Mouse (Mus musculus) C2C12 (cell line): ENCODE measurements around the gene Dynll2.

Source experiments
- CTCF ChIP-seq: IDR thresholded peaks from one replicate; pipeline ENCODE4 v1.5.1; 2011; ENCODE audit not compliant: control insufficient read depth, insufficient read depth, insufficient read length
- MAX ChIP-seq: IDR thresholded peaks from one replicate; pipeline ENCODE4 v1.6.1; 2011; ENCODE audit warnings: mild to moderate bottlenecking, control low read depth
- MYOD1 ChIP-seq: IDR thresholded peaks from one replicate; pipeline ENCODE4 v1.6.1; 2011; ENCODE audit warnings: low read depth; ENCODE audit not compliant: control insufficient read depth, insufficient read length
- USF1 ChIP-seq: IDR thresholded peaks from one replicate; pipeline ENCODE4 v1.6.1; 2011; ENCODE audit warnings: low read depth, mild to moderate bottlenecking, control low read depth, moderate library complexity

DNA sequence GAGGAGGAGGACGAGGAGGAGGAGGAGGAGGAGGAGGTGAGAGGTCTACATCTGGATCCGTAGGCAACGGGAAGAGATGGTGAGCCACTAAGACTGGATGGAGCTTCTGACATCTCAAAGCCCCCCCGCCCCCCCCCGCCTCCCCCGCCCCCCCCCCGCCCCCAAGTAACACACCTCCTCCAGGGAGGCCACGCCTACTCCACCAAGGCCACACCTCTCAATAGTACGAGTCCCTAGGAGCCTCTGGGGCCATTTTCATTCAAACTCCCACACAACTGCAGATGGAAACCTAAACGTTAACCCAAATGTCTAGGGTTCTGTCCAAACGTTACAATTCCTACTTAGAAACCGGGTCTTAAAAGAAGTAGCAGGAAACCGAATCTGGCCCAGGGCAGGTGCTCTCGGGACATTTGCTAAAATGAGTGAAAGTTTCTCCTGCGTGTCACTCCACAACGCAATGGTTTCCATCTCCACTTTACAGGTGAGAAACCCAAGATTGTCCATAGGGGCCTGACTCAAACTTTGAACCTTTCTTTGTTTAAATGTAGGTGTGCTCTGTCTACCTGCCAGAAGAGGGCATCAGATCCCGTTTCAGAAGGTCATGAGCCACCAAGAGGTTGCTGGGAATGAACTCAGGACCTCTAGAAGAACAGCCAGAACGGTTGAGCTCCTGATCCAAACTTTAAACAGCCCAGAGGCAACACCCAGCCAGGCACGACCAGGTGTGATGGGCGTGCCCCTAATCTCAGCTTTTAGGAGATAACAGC, 18.8 kb downstream of the Dynll2 start:
- no peak for TF ChIP-seq CTCF
- TF ChIP-seq MAX: no peak
- no peak for TF ChIP-seq MYOD1
- no peak for TF ChIP-seq USF1
